Mouse (Mus musculus): Measurements from ENCODE around the gene Rfx2. TPM values are rescaled to one million over a fixed set of nuclear protein-coding genes. Genes with fewer than 3 reads are reported as not detected.

Gene Rfx2
- polyA plus RNA-seq, 1 experiment from 2014 or later, result 4.4 TPM

DNA sequence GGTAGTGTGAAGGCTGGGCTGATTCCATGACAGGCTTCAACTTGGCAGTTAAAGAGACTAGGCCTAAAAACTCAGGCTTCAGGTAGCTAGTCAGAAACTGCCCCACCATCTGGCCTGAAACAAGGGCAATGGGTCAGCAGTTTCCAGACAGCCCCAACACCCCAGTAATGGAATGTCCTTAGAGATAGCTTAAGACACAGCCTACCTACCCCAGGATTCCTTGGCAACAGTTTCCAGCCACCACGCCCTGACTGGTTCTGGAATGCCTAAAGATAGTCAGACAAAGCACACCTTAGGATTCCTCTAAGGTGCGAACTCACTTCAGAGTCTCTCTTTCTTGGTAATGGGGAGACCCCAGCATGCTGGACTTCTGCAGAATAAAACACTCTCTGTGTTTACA is 8.4 kb downstream of the Rfx2 start:
- ATAC-seq (ENCODE audit: low FRiP score, low TSS enrichment), result no peak

GRCm38 (mm10) chr17:56819694-56820111 is 11.1 kb downstream of the Rfx2 start:
- H3K27ac ChIP-seq (ENCODE audit: low read length), result no peak overlapping the region
- no peak for ATAC-seq (ENCODE audit: low FRiP score, low TSS enrichment)
- H3K4me3 ChIP-seq (ENCODE audit: low read length), result no peak overlapping the region
- H3K36me3 ChIP-seq (ENCODE audit: insufficient read depth, low read length), result no peaks in the 10 kb centered on the region
- H3K27me3 ChIP-seq (ENCODE audit: insufficient read depth, low read length), result no peaks in the 10 kb centered on the region
- WGBS, result 73% methylated on average over 8 of the region's 8 CpGs
- no peaks in the 10 kb centered on the region for H3K4me1 ChIP-seq (ENCODE audit: insufficient read depth, low read length)
- no peaks in the 10 kb centered on the region for H3K9me3 ChIP-seq (ENCODE audit: low read length)
- no peak overlapping the region for H3K9ac ChIP-seq (replicated peaks; ENCODE audit: low read length)
- H3K4me2 ChIP-seq (replicated peaks; ENCODE audit: low read depth, low read length), result no peak overlapping the region

More for the DNA sequence above, 8.4 kb downstream of the Rfx2 start:
- Histone ChIP-seq H3K9me3 (ENCODE audit: low read length) (no peaks in the 10 kb centered on the region), H3K27me3 (ENCODE audit: insufficient read depth, low read length) (no peaks in the 10 kb centered on the region), H3K27ac (ENCODE audit: low read length) (no peak overlapping the region), H3K4me2 (replicated peaks; ENCODE audit: low read depth, low read length) (no peak overlapping the region), H3K36me3 (ENCODE audit: insufficient read depth, low read length) (no peaks in the 10 kb centered on the region), H3K9ac (replicated peaks; ENCODE audit: low read length) (no peak overlapping the region), H3K4me3 (ENCODE audit: low read length) (no peak overlapping the region), H3K4me1 (ENCODE audit: insufficient read depth, low read length) (no peaks in the 10 kb centered on the region)
- WGBS, result 88% methylated on average over 2 of the region's 2 CpGs

- Histone ChIP-seq H3K27me3 (ENCODE audit: insufficient read depth, low read length) (no peaks in the 10 kb centered on the region), H3K4me1 (ENCODE audit: insufficient read depth, low read length) (no peaks in the 10 kb centered on the region; the same call in 1 of the 2 replicates), H3K36me3 (ENCODE audit: insufficient read depth, low read length) (no peaks in the 10 kb centered on the region), H3K9me3 (ENCODE audit: low read length) (no peaks in the 10 kb centered on the region), H3K27ac (ENCODE audit: low read length) (no peak overlapping the region), H3K9ac (replicated peaks; ENCODE audit: low read length) (no peak overlapping the region), H3K4me2 (replicated peaks; ENCODE audit: low read depth, low read length) (no peak overlapping the region), H3K4me3 (ENCODE audit: low read length) (no peak overlapping the region)
- 78% methylated on average over 6 of the region's 6 CpGs for WGBS
- no peak for ATAC-seq (ENCODE audit: low FRiP score, low TSS enrichment)
Observed at GRCm38 (mm10) chr17:56819032-56819545, 11.7 kb downstream of the Rfx2 start.

DNA sequence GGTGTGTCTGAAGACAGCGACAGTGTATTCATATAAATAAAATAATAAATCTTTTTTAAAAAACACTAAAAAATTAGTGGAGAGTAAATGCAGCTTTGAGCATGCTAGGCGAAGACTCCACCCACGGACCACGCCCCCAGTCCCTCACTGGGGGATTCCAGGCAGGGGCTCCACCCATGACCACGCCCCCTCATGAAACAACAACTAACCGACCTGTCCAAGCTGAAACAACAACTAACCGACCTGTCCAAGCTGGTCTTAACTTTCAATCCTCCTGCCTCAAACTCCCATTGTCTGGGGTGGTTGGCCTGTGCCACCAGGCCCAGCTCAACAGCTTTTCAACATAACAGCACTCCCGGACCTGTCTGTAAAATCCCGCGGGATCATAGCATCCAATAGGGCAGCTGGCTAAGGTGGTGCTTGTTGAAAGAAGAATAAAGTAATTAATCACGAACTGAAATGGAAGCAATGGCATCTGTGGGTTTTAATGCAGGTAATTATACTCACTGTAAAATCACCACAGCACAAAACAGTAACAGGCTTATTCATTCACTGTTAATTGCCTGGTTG is 12.7 kb downstream of the Rfx2 start:
- Histone ChIP-seq H3K36me3 (ENCODE audit: insufficient read depth, low read length) (no peaks in the 10 kb centered on the region), H3K9ac (replicated peaks; ENCODE audit: low read length) (no peak overlapping the region), H3K27ac (ENCODE audit: low read length) (no peak overlapping the region), H3K9me3 (ENCODE audit: low read length) (no peaks in the 10 kb centered on the region), H3K4me2 (replicated peaks; ENCODE audit: low read depth, low read length) (peak overlapping the region; percentile 14; the same call in 1 of the 2 replicates), H3K4me3 (ENCODE audit: low read length) (0 out of 2 replicates have a peak overlapping the region, but pooled peaks have one; percentile 4), H3K4me1 (ENCODE audit: insufficient read depth, low read length) (no peaks in the 10 kb centered on the region; the same call in 1 of the 2 replicates), H3K27me3 (ENCODE audit: insufficient read depth, low read length) (no peaks in the 10 kb centered on the region)
- no peak; the same call in 1 of the 2 replicates for ATAC-seq (ENCODE audit: low FRiP score, low TSS enrichment)
- 31% methylated on average over 11 of the region's 11 CpGs for WGBS

- no peak overlapping the region for H3K4me2 ChIP-seq (replicated peaks; ENCODE audit: low read depth, low read length)
- H3K4me3 ChIP-seq (ENCODE audit: low read length), result no peak overlapping the region
- ATAC-seq (ENCODE audit: low FRiP score, low TSS enrichment), result no peak
- H3K4me1 ChIP-seq (ENCODE audit: insufficient read depth, low read length), result peaks cover 7% of the 10 kb centered on the region; the same call in 1 of the 2 replicates
- H3K27me3 ChIP-seq (ENCODE audit: insufficient read depth, low read length), result no peaks in the 10 kb centered on the region
- H3K36me3 ChIP-seq (ENCODE audit: insufficient read depth, low read length), result no peaks in the 10 kb centered on the region
- WGBS, result 94% methylated on average over 3 of the region's 3 CpGs
- H3K9ac ChIP-seq (replicated peaks; ENCODE audit: low read length), result no peak overlapping the region
- H3K9me3 ChIP-seq (ENCODE audit: low read length), result no peaks in the 10 kb centered on the region
- no peak overlapping the region for H3K27ac ChIP-seq (ENCODE audit: low read length)
Observed at GRCm38 (mm10) chr17:56815057-56815345, 15.8 kb downstream of the Rfx2 start.

DNA sequence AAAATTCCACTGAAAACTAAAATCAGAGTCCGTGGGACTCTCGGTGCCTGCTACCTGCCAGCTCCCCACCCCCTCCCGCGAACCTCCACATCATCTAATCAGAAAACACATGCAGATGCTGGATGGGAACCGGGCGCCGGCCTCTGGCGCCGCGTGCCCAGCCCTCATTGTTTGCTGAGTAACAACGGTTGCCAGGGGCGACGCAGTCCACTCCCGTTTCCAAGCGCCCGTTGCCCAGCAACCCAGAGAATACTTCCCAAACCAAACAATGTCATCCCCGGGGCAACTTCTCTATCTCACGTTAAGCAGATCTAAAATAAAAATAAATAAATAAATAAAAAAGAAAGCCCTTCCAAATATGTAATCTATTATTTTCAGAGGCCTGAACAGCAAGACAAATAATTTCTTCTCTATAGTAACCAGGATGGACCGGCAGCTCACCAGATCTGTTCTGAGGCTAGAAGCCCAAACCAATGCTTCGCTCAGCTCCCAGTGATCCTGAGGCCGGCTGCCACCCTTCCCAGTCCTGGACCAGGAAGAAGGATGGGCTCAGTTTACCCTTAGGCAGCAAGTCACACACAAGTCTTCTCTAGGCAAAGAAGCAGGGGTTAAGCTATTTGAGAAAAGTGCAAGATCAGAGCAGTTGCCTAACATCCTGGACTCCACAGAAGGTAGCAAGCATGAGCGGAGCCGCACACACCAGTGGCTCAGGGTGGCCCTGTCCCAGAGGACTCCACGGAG is 16.3 kb downstream of the Rfx2 start:
- no peaks in the 10 kb centered on the region for H3K9me3 ChIP-seq (ENCODE audit: low read length)
- ATAC-seq (ENCODE audit: low FRiP score, low TSS enrichment), result no peak
- H3K36me3 ChIP-seq (ENCODE audit: insufficient read depth, low read length), result no peaks in the 10 kb centered on the region
- H3K27me3 ChIP-seq (ENCODE audit: insufficient read depth, low read length), result no peaks in the 10 kb centered on the region
- peaks cover 9% of the 10 kb centered on the region; the same call in 1 of the 2 replicates for H3K4me1 ChIP-seq (ENCODE audit: insufficient read depth, low read length)
- no peak overlapping the region for H3K4me2 ChIP-seq (replicated peaks; ENCODE audit: low read depth, low read length)
- H3K27ac ChIP-seq (ENCODE audit: low read length), result no peak overlapping the region
- H3K4me3 ChIP-seq (ENCODE audit: low read length), result no peak overlapping the region
- 17% methylated on average over 24 of the region's 24 CpGs for WGBS
- no peak overlapping the region for H3K9ac ChIP-seq (replicated peaks; ENCODE audit: low read length)

DNA sequence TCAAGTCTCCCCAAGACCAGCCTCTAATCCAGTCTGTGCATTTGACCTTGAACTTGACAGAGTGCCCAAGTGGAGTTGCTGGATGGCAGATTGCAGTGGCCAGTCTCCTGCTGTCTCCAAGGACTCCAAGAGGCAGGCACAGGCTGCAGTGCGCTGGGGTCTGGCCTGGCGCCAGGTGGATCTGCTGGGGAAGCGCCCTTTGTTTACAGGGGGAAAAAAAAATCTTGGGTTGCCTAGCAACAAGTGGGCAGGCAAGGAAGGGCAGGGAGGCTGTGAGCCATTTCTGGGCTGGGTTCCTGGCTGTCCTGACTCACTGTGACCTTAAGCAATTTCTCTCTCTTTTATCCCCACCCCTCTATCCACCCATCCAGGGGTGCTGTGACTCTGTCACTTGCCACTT is 20.6 kb downstream of the Rfx2 start:
- H3K27ac ChIP-seq (ENCODE audit: low read length), result no peak overlapping the region
- no peak overlapping the region for H3K4me3 ChIP-seq (ENCODE audit: low read length)
- no peaks in the 10 kb centered on the region for H3K27me3 ChIP-seq (ENCODE audit: insufficient read depth, low read length)
- no peak overlapping the region for H3K4me2 ChIP-seq (replicated peaks; ENCODE audit: low read depth, low read length)
- peaks cover 9% of the 10 kb centered on the region; the same call in 1 of the 2 replicates for H3K4me1 ChIP-seq (ENCODE audit: insufficient read depth, low read length)
- ATAC-seq (ENCODE audit: low FRiP score, low TSS enrichment), result peak; percentile 49; the same call in 1 of the 2 replicates
- no peaks in the 10 kb centered on the region for H3K9me3 ChIP-seq (ENCODE audit: low read length)
- peak overlapping the region; percentile 23; the same call in 1 of the 2 replicates for H3K9ac ChIP-seq (replicated peaks; ENCODE audit: low read length)
- no peaks in the 10 kb centered on the region for H3K36me3 ChIP-seq (ENCODE audit: insufficient read depth, low read length)
- 3% methylated on average over 3 of the region's 3 CpGs for WGBS

DNA sequence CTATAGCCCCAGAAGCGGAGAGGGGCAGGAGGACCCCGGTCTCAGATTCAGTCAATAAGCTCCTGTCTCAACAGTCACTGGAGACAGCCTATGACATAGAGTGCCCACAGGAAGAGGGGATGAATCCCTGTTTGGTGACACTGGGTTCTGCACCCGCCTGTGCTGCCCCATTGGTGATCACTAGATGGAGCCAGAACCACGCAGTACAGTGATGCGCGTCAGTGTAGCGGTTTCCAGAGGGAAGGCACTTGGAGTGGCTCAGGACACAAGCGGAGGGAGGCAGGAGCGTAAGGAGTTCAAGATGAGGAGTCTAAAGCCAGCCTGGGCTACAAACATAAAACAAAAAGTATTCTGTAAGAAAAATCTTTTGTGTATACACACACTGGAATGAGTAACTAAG is 22.3 kb downstream of the Rfx2 start:
- peaks cover 9% of the 10 kb centered on the region; the same call in 1 of the 2 replicates for H3K4me1 ChIP-seq (ENCODE audit: insufficient read depth, low read length)
- no peaks in the 10 kb centered on the region for H3K36me3 ChIP-seq (ENCODE audit: insufficient read depth, low read length)
- H3K4me3 ChIP-seq (ENCODE audit: low read length), result no peak overlapping the region
- H3K27me3 ChIP-seq (ENCODE audit: insufficient read depth, low read length), result no peaks in the 10 kb centered on the region
- H3K4me2 ChIP-seq (replicated peaks; ENCODE audit: low read depth, low read length), result no peak overlapping the region
- H3K27ac ChIP-seq (ENCODE audit: low read length), result no peak overlapping the region
- 5% methylated on average over 9 of the region's 9 CpGs for WGBS
- H3K9me3 ChIP-seq (ENCODE audit: low read length), result no peaks in the 10 kb centered on the region
- no peak overlapping the region for H3K9ac ChIP-seq (replicated peaks; ENCODE audit: low read length)
- ATAC-seq (ENCODE audit: low FRiP score, low TSS enrichment), result peak; percentile 83; the same call in 1 of the 2 replicates

GRCm38 (mm10) chr17:56805784-56806183 is 25.0 kb downstream of the Rfx2 start:
- Histone ChIP-seq H3K4me1 (ENCODE audit: insufficient read depth, low read length) (peaks cover 9% of the 10 kb centered on the region; the same call in 1 of the 2 replicates), H3K36me3 (ENCODE audit: insufficient read depth, low read length) (no peaks in the 10 kb centered on the region), H3K9me3 (ENCODE audit: low read length) (no peaks in the 10 kb centered on the region), H3K9ac (replicated peaks; ENCODE audit: low read length) (no peak overlapping the region), H3K4me2 (replicated peaks; ENCODE audit: low read depth, low read length) (no peak overlapping the region), H3K27me3 (ENCODE audit: insufficient read depth, low read length) (no peaks in the 10 kb centered on the region), H3K4me3 (ENCODE audit: low read length) (no peak overlapping the region), H3K27ac (ENCODE audit: low read length) (no peak overlapping the region)
- no peak; the same call in 1 of the 2 replicates for ATAC-seq (ENCODE audit: low FRiP score, low TSS enrichment)
- 89% methylated on average over 1 of the region's 1 CpGs for WGBS

DNA sequence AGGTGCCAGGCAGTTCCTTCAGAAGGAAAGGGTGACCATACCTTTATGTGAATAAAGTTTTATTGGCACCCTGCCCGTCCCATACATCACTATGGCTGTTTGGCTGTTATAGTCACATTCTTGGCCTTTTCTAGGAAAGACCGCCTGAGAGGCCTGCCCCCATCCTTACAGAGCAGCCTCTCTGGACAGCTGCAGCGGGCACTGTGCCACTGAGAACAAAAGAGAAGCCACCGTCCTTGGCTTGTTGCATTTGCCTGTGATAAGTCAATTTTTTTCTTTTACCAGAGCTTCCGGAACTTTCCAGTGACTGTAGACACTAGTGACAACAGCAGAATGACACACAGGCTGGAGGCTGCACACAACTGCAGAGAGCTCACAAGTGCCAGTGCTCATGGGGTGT is 25.9 kb downstream of the Rfx2 start:
- Histone ChIP-seq H3K4me2 (replicated peaks; ENCODE audit: low read depth, low read length) (no peak overlapping the region), H3K27me3 (ENCODE audit: insufficient read depth, low read length) (no peaks in the 10 kb centered on the region), H3K27ac (ENCODE audit: low read length) (no peak overlapping the region), H3K9me3 (ENCODE audit: low read length) (no peaks in the 10 kb centered on the region), H3K36me3 (ENCODE audit: insufficient read depth, low read length) (no peaks in the 10 kb centered on the region), H3K4me3 (ENCODE audit: low read length) (no peak overlapping the region), H3K9ac (replicated peaks; ENCODE audit: low read length) (no peak overlapping the region), H3K4me1 (ENCODE audit: insufficient read depth, low read length) (0 out of 2 replicates have a peak, but pooled peaks cover 2% of the 10 kb centered on the region)
- WGBS, result 73% methylated on average over 5 of the region's 5 CpGs
- no peak for ATAC-seq (ENCODE audit: low FRiP score, low TSS enrichment)
